Mouse (Mus musculus) brain, embryonic 18.5 days (tissue): ENCODE results near the gene Krba1.

Experiments used
- DNase-seq: peaks from one replicate; pipeline ENCODE4 v3.0.0-alpha.2; 2012; ENCODE audit warnings: low read depth, low spot score

Krba1 gene

GRCm38 (mm10) chr6:48395105-48396007, at the start of gene Krba1:
Gene Krba1, plus strand, starts transcription at chr6:48395586.
- DNase-seq, result peak; percentile 83

- DNase-seq, result no peak
Measured at GRCm38 (mm10) chr6:48358897-48359296, 36.5 kb upstream of the Krba1 start.

DNA sequence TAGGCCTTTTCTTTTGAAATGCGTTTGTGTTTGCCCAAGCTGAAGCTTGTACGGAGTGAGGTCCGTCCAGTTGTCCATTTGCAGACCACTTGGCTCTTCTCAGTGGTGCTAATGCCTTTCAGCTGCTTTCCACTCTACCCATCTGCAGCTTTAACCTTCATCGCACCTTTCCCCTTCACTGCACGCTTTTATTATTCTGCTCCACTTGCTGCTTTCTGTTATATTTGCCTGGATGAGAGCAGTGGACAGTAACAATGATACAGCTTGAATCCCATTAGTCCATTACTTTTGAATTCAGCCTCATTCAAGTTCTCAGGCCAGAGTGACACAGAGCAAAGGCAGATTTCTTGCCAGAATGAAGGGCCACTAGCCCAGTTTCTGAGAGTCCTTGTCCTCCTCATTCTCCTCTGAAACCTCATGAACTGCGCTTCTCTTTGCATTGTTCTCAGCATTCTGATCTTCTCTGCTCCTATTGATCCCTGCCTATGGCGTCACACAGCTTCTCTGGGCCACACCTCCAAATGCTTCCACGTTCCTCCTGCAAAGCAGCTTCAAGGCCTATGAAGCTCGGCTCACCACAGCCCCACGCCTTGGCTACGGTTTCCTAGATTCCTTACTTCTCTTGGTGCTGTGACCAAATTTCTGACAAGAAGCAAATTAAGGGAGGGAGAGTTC, 28.9 kb upstream of the Krba1 start:
- no peak for DNase-seq

GRCm38 (mm10) chr6:48388221-48388620, 7.2 kb upstream of the Krba1 start:
- no peak for DNase-seq

DNA sequence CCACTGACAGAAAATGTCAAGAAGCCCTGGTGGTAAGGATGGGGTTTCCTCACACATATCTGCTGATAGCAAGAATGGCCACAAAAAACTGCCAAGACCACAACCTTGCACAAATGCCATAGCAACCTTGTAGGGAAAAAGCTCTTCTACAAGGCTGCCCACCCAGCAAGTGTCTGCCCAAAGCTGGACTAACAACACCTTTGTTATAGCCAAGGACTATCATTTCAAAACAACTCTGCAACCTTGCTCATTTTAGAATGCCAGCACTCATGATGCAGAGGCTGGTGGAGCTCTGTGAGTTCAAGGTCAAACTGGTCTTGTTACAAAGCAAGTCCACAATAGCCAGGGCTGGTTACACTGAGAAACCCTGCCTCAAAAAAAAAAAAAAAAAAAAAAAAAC, 1.6 kb upstream of the Krba1 start:
- no peak for DNase-seq

DNA sequence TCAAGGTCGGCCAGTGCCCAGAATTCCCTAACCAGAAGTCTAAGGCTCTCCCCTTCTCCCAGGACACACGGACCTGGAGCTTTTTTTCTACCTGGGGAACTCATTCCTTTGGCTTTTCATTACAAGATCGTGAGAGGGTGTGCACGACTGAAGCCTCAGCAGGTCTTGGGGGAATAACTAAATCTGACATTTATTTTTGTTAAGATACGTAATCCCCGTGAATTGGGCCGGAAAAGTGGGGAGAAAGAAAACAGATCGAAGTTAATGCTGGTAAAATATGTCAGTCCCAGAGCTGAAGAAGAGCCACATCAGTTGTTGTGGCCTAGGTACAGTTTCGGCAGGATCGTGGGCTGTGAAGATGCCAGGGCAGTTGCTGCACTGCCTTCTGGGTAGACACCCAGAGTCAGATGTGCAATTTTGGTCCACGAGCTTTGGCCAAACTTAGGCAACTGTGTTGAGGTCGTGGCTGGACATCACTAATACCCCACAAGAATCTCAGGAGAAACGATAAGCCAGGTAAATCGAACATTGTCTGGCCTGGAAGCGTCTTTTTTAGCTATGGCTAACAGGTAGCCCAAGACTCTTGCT, 716 bp downstream of the Krba1 start:
- DNase-seq, result no peak

- DNase-seq, result no peak
Measured at GRCm38 (mm10) chr6:48396686-48397085, 1.3 kb downstream of the Krba1 start.

DNA sequence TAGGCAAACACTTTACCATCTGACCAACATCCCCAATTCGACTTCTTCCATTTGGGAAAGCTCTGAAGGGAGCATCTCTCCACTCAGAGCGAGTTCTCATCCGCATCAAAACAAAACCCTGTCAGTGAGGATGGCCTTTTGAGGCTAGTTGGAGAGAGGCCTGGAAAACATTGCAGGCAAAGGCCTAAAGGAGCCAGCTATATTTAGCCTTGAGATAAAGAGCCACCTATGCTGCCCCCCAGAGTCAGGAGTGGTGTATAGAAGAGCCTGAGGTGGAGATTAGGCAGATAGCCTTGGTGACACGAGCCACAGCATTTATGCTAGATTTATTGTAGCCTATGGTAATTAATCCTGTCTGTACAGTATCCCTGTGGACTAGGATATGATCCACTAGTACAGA, 1.9 kb downstream of the Krba1 start:
- DNase-seq, result no peak

GRCm38 (mm10) chr6:48399906-48400305, 4.5 kb downstream of the Krba1 start:
- no peak for DNase-seq

DNA sequence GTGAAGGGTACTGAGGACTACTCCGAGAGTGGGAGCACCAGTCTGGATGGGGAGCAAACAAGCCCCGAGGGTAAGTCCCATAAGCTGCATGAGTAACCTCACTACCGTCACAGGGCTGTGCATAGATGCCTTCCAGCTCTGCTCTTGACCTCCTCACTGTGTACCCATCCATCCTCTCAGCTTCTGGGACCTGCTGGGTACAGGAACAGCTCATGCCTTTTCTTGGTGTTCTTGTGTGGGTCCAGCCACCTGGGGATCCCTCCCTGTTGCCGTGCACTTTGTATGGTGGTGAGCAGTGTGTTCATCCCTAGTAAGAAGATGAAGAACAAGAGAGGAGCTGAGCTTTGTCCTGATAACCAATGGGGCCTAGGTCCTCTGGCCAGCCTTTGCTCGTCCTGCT, 8.7 kb downstream of the Krba1 start:
- no peak for DNase-seq

- DNase-seq, result no peak
Measured at GRCm38 (mm10) chr6:48409726-48410343, 14.4 kb downstream of the Krba1 start.

GRCm38 (mm10) chr6:48410551-48410950, 15.2 kb downstream of the Krba1 start:
- DNase-seq, result no peak

- DNase-seq, result no peak
Measured at GRCm38 (mm10) chr6:48411193-48412092, 16.1 kb downstream of the Krba1 start.

- no peak for DNase-seq
Measured at GRCm38 (mm10) chr6:48412147-48412546, 16.8 kb downstream of the Krba1 start.

- no peak for DNase-seq
Measured at GRCm38 (mm10) chr6:48412662-48413061, 17.3 kb downstream of the Krba1 start.

- DNase-seq, result no peak
Measured at GRCm38 (mm10) chr6:48413081-48413480, 17.7 kb downstream of the Krba1 start.

DNA sequence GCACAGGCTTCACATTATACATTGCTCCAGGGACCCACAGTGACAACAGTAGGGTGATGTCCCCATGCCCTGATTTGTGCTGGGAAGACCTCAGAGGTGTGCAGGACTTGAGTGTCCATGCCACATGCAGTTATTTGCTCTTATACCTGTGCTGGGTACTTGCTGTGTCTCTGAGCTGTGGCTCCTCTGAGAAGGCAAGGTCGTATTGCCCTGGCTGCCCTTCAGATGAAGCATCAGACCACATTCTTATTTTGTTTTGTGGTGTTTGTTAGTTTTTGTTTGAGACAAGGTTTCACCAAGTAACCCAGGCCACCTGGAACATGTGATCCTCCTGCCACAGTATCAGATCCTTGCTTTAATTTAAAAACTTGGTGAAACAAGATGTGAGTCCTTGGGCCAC, 19.5 kb downstream of the Krba1 start:
- no peak for DNase-seq

GRCm38 (mm10) chr6:48415636-48416035, 20.2 kb downstream of the Krba1 start:
- DNase-seq, result no peak

DNA sequence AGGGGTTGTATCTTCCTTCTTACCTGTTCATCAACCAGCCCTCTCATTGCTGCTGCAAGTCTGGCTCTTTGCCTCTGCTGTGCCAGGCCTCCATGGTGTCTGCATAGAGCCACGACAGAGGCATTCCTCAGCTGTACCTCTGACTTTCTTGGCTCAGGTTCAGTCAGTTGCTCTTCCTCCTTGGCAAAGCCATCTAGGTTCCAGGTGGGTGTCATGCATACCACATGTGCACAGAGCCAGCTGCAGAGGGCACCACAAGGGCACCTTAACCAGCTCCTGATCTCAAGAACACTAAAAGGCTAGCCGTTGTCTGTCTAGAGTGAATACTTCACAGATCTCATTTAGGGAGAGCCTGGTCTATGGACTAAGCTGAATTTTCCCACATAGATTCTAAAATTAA, 21.1 kb downstream of the Krba1 start:
- DNase-seq, result no peak

DNA sequence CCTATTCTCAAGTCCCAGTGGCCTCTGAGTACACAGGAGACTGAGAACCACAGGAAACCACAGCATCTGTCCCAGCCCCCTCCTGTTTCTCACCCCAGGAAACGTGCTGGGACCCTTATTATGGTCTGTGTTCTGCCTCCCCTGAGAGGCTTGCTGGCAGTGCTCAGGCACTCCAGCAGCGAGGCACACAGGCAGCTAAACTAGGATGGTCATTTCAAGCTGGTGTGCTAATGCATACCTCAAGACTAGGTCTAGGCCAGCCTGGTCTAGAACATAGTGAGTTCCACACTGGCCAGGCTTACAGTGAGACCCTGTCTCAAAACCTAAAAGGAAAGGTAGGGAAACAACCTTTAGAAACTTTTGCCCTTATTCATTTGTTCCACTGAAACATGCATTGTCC, 25.3 kb downstream of the Krba1 start:
- DNase-seq, result no peak

DNA sequence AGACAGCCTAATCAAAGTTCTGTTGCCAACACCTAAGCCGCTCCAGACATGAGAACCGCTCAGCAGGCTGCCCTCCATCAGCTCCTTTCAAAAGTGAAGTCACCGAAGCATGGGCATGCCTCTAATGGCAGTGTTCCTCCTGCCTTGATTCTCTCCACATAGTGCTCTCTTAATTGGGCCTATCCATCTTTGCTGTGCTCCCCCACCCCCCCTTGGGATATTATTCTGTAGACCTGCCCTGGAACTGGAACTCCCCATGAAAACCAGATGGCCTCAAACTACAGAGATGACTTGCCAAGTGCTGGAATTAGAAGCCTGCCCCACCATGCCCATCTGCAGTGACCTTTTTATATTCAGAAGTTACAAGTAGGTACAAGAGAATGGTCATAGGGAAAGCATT, 27.9 kb downstream of the Krba1 start:
- no peak for DNase-seq
